Mouse (Mus musculus) intestine, embryonic 14.5 days (tissue): ENCODE data around the gene Lat2. TPM values are rescaled to one million over a fixed set of nuclear protein-coding genes. Genes with fewer than 3 reads are reported as not detected.
"Not testable (repeated sequence)": the region's sequence is repeated elsewhere in the genome, so short reads cannot be mapped to it uniquely, and the experiment has no call there.

ENCODE experiments used
- ATAC-seq: fragments of 200-750 bp; cut with Nextera tagmentation; replicated peaks from 2 replicates; pipeline ENCODE4 v1.8.0; 2017; ENCODE audit warnings: low read depth, moderate number of reproducible peaks, moderate TSS enrichment, moderate library complexity; ENCODE audit not compliant: low FRiP score, low TSS enrichment
- DNase-seq: peaks from one replicate; pipeline ENCODE4 v3.0.0-alpha.2; 2018; ENCODE audit warnings: low spot score
- H3K27ac ChIP-seq: fragments of 300-500 bp; sonication (generic); 2 replicates; pipeline ENCODE4 v1.5.1; 2014; ENCODE audit warnings: low read depth, mild to moderate bottlenecking, control low read depth
- H3K27me3 ChIP-seq: fragments of 300-500 bp; sonication (generic); replicated peaks from 2 replicates; pipeline ENCODE4 v1.6.1; 2014; ENCODE audit warnings: low read length, control low read depth; ENCODE audit not compliant: control insufficient read depth, insufficient read depth
- H3K36me3 ChIP-seq: fragments of 300-500 bp; sonication (generic); 2 replicates; pipeline ENCODE4 v1.6.1; 2014; ENCODE audit warnings: low read length, control low read depth; ENCODE audit not compliant: control insufficient read depth, insufficient read depth
- H3K4me1 ChIP-seq: fragments of 300-500 bp; sonication (generic); replicated peaks from 2 replicates; pipeline ENCODE4 v1.6.1; 2014; ENCODE audit warnings: low read length, control low read depth, mixed read lengths; ENCODE audit not compliant: control insufficient read depth, insufficient read depth
- H3K4me2 ChIP-seq: fragments of 300-500 bp; sonication (generic); 2 replicates; pipeline ENCODE4 v1.6.1; 2014; ENCODE audit warnings: low read length
- H3K4me3 ChIP-seq: fragments of 300-500 bp; sonication (generic); 2 replicates; pipeline ENCODE4 v1.5.1; 2014; ENCODE audit warnings: low read depth, low read length, control low read depth, mixed read lengths
- H3K9ac ChIP-seq: fragments of 300-500 bp; sonication (generic); 2 replicates; pipeline ENCODE4 v1.6.1; 2014; ENCODE audit warnings: mild to moderate bottlenecking, low read length
- H3K9me3 ChIP-seq: fragments of 300-500 bp; sonication (generic); 2 replicates; pipeline ENCODE4 v1.6.1; 2016; ENCODE audit warnings: low read length, control low read depth; ENCODE audit not compliant: control insufficient read depth
- WGBS: fragments of 180-500 bp; shearing (Covaris S2); extraction: QIAGEN DNeasy Blood & Tissue Kit; methylation state at CpG from one replicate; pipeline ENCODE4 v1.1.7; 2014; 5-methylcytosine and 5-hydroxymethylcytosine counted together
- polyA plus RNA-seq: library from polyadenylated mRNA; unstranded; fragments of >200 nt; fragmentation: Nextera tagmentation; extraction: Ambion mirVana; gene quantifications from 2 replicates; pipeline ENCODE4 v1.2.1, GENCODE M21; 2014

The Lat2 gene
- polyA plus RNA-seq, result 1.9 and 2.3 TPM in 2 replicates

GRCm38 (mm10) chr5:134614802-134615201 lies at the start of gene Lat2:
Gene Lat2, minus strand, starts transcription at chr5:134615025.
- no peak within 1 kb of the TSS for H3K4me2 ChIP-seq
- H3K9ac ChIP-seq, result no peak within 1 kb of the TSS
- H3K27me3 ChIP-seq, result no peaks in the 10 kb centered on the region
- no peak for DNase-seq
- 85% methylated on average over 7 of the region's 7 CpGs for WGBS
- peaks cover 24% of the 10 kb centered on the region for H3K36me3 ChIP-seq
- no peaks in the 10 kb centered on the region for H3K9me3 ChIP-seq
- H3K27ac ChIP-seq, result no peak within 1 kb of the TSS
- H3K4me1 ChIP-seq, result no peaks in the 10 kb centered on the region
- ATAC-seq, result no peak
- no peak within 1 kb of the TSS for H3K4me3 ChIP-seq

GRCm38 (mm10) chr5:134656708-134657107 lies 41.9 kb upstream of the Lat2 start:
- H3K27ac ChIP-seq, result no peak overlapping the region
- WGBS, result 82% methylated on average over 4 of the region's 4 CpGs
- no peaks in the 10 kb centered on the region for H3K4me1 ChIP-seq
- no peak overlapping the region for H3K4me3 ChIP-seq
- H3K27me3 ChIP-seq, result no peaks in the 10 kb centered on the region
- no peak for DNase-seq
- no peak overlapping the region for H3K9ac ChIP-seq
- H3K4me2 ChIP-seq, result no peak overlapping the region
- ATAC-seq, result no peak
- peaks cover 19% of the 10 kb centered on the region for H3K36me3 ChIP-seq
- H3K9me3 ChIP-seq, result no peaks in the 10 kb centered on the region

DNA sequence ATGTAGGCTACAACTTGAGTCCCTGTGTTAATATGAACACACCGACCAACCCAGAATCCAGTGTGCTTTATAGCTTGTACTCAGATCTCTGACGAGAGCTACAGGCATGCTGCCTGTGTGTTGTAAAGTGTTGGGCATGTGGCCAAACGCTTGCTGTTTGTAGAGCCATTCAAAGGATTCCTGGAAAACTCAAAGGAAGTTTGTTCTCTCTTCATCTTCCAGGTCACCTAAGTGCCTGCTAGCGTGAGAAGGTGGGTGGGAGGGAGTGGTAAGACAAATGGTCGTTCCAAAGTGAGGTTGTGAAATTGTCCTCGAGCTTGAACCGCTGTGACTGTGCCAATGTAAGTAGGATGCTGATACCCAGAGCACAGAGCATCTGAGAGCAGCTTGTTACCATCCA lies 37.2 kb upstream of the Lat2 start:
- H3K9ac ChIP-seq, result no peak overlapping the region
- WGBS, result 33% methylated on average over 7 of the region's 7 CpGs
- H3K4me1 ChIP-seq, result no peaks in the 10 kb centered on the region
- no peak overlapping the region for H3K4me2 ChIP-seq
- H3K9me3 ChIP-seq, result no peaks in the 10 kb centered on the region
- H3K36me3 ChIP-seq, result no peaks in the 10 kb centered on the region
- ATAC-seq (no peak), DNase-seq (no peak)
- H3K27me3 ChIP-seq, result no peaks in the 10 kb centered on the region
- H3K4me3 ChIP-seq, result no peak overlapping the region
- 0 out of 2 replicates have a peak overlapping the region, but pooled peaks have one; percentile 5 for H3K27ac ChIP-seq

DNA sequence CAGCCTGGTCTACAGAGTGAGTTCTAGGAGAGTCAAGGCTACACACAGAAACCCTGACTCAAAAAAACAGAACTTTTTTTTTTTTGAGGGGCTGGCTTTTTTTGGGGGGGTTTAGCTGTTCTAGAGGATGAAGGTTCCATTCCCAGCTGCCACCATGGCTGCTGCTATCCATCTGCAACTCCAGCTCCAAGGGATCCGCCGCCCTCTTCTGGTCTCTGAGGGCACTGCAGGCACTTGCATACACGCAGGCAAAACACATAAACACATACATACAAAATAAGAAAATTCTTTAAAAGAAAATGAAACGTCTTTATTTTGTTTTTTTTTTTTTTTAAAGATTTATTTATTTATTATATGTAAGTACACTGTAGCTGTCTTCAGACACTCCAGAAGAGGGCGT lies 36.1 kb upstream of the Lat2 start:
- DNase-seq, result peak; percentile 70
- H3K27me3 ChIP-seq, result no peaks in the 10 kb centered on the region
- no peak overlapping the region for H3K27ac ChIP-seq

GRCm38 (mm10) chr5:134648976-134649375 lies 34.2 kb upstream of the Lat2 start:
- not testable (repeated sequence) for ATAC-seq, H3K27me3 ChIP-seq, H3K9me3 ChIP-seq, H3K4me2 ChIP-seq, H3K4me1 ChIP-seq, H3K4me3 ChIP-seq, H3K36me3 ChIP-seq, H3K9ac ChIP-seq, DNase-seq, H3K27ac ChIP-seq
- 94% methylated on average over 3 of the region's 4 CpGs for WGBS

More for the DNA sequence above, 36.1 kb upstream of the Lat2 start:
- Histone ChIP-seq H3K9ac (no peak overlapping the region), H3K4me1 (no peaks in the 10 kb centered on the region), H3K9me3 (no peaks in the 10 kb centered on the region), H3K36me3 (no peaks in the 10 kb centered on the region), H3K4me2 (no peak overlapping the region), H3K4me3 (no peak overlapping the region)
- no peak for ATAC-seq
- WGBS, result 46% methylated on average over 4 of the region's 5 CpGs

DNA sequence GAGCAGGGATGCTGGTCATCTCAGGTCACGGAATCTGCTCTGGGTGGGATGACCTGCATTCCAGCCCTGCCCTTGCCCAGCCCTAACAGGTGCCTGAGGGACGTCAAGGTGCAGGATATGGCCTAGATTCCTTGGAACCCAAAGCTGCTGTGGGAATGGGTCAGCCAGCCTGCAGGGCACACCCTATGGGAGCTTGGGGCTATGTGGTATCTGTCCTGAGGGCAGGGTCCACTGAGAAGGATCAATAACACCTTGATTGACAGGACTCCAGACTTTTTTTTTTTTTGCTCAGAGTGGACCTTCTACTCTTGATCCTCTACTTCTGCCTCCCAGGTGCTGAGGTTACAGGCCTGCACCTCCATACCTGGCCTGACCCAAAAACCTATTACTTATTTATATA lies 32.6 kb upstream of the Lat2 start:
- WGBS, result 73% methylated on average over 2 of the region's 2 CpGs
- H3K4me3 ChIP-seq, result no peak overlapping the region
- no peaks in the 10 kb centered on the region for H3K9me3 ChIP-seq
- H3K4me2 ChIP-seq, result no peak overlapping the region
- ATAC-seq, result no peak
- DNase-seq, result no peak
- H3K27me3 ChIP-seq, result no peaks in the 10 kb centered on the region
- H3K4me1 ChIP-seq, result no peaks in the 10 kb centered on the region
- H3K36me3 ChIP-seq, result no peaks in the 10 kb centered on the region
- no peak overlapping the region for H3K9ac ChIP-seq
- H3K27ac ChIP-seq, result no peak overlapping the region

DNA sequence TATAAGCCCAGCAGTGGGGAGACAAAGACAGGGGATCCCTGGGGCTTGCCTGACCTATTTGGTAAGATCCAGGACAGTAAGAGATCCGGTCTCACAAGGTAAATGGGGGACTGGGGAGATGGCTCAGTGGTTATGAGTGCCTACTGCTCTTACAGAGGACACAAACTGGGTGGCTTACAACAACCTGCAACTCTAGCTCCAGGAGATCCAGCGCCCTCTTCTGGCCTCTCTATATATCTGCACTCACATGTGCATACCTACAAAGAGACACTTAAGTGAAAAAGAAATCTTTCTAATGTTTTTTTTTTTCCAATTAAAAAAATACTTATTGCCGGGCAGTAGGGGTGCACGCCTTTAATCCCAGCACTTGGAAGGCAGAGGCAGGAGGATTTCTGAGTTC lies 31.6 kb upstream of the Lat2 start:
- Histone ChIP-seq H3K4me1 (no peaks in the 10 kb centered on the region), H3K4me2 (no peak overlapping the region), H3K4me3 (no peak overlapping the region), H3K36me3 (no peaks in the 10 kb centered on the region), H3K9me3 (no peaks in the 10 kb centered on the region), H3K27me3 (no peaks in the 10 kb centered on the region), H3K27ac (no peak overlapping the region), H3K9ac (no peak overlapping the region)
- 67% methylated on average over 4 of the region's 4 CpGs for WGBS
- ATAC-seq (no peak), DNase-seq (no peak)

DNA sequence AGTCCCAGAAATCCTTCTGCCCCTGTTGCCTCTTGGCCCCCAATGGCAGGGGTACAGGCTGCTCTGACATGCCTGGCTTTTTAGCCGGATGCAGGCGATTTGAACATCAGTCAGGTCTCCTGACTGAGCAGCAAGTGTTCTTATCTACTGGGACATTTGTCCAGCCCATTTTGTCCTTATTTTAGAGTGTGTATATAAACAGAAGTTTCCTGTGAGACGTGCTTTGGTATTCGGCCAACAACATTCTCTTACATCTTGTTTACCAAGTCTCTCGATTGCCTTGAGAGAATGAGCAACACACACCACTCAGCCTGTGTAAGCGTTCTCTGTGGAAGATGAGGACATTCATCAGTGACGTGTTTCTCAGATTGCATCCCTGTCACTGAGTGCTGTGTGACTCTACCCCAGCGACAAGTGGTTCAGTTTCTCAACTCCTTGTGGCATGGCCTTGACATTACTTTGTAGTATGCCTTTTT lies 29.9 kb upstream of the Lat2 start:
- Histone ChIP-seq H3K4me2 (no peak overlapping the region), H3K9me3 (no peaks in the 10 kb centered on the region), H3K27me3 (no peaks in the 10 kb centered on the region), H3K27ac (no peak overlapping the region), H3K9ac (no peak overlapping the region), H3K36me3 (no peaks in the 10 kb centered on the region), H3K4me1 (peaks cover 2% of the 10 kb centered on the region), H3K4me3 (no peak overlapping the region)
- no peak for DNase-seq
- ATAC-seq, result no peak
- 36% methylated on average over 8 of the region's 8 CpGs for WGBS

GRCm38 (mm10) chr5:134644121-134644520 lies 29.3 kb upstream of the Lat2 start:
- Histone ChIP-seq H3K27me3 (no peaks in the 10 kb centered on the region), H3K4me2 (no peak overlapping the region), H3K9ac (no peak overlapping the region), H3K4me1 (peaks cover 4% of the 10 kb centered on the region), H3K9me3 (no peaks in the 10 kb centered on the region), H3K36me3 (no peaks in the 10 kb centered on the region), H3K27ac (no peak overlapping the region), H3K4me3 (no peak overlapping the region)
- 67% methylated on average over 1 of the region's 1 CpGs for WGBS
- no peak for DNase-seq
- no peak for ATAC-seq
